Mouse (Mus musculus) lung, adult 18-20 months (tissue): ENCODE results near the gene H2-Aa.

Experiments
- DNase-seq, 2 experiments: peaks; one replicate each; pipeline ENCODE4 v3.0.0; 2022; ENCODE audit warnings: mixed read lengths in 2 of 2

H2-Aa gene

GRCm38 (mm10) chr17:34261502-34261901 is 26.1 kb downstream of the H2-Aa start:
- peak; percentile 77 to 86 for DNase-seq

- DNase-seq = no peak
These were observed 27.1 kb downstream of the H2-Aa start for GRCm38 (mm10) chr17:34260551-34260950.

GRCm38 (mm10) chr17:34257594-34258375 is 29.8 kb downstream of the H2-Aa start, which contains the start of gene H2-Ab1:
H2-Ab1 (plus strand) TSS chr17:34257689.
- DNase-seq = peak; percentile 85 to 90

GRCm38 (mm10) chr17:34256501-34256900 is 31.1 kb downstream of the H2-Aa start:
- no peak for DNase-seq

- no peak for DNase-seq
These were observed 36.0 kb downstream of the H2-Aa start for GRCm38 (mm10) chr17:34251666-34252065.

- peak; percentile 44 to 57 for DNase-seq
These were observed 37.7 kb downstream of the H2-Aa start for GRCm38 (mm10) chr17:34249878-34250277.

- DNase-seq = no peak
These were observed 38.3 kb downstream of the H2-Aa start for GRCm38 (mm10) chr17:34249361-34249760.

- no peak for DNase-seq
These were observed 38.9 kb downstream of the H2-Aa start for GRCm38 (mm10) chr17:34248764-34249163.

GRCm38 (mm10) chr17:34247047-34247446 is 40.6 kb downstream of the H2-Aa start:
- DNase-seq = no peak

- DNase-seq = no peak
These were observed 43.0 kb downstream of the H2-Aa start for GRCm38 (mm10) chr17:34244656-34245055.

- DNase-seq = no peak
These were observed 46.7 kb downstream of the H2-Aa start for GRCm38 (mm10) chr17:34240916-34241315.

- DNase-seq = no peak
These were observed 47.3 kb downstream of the H2-Aa start for GRCm38 (mm10) chr17:34240366-34240765.

- no peak for DNase-seq
These were observed 48.0 kb downstream of the H2-Aa start for GRCm38 (mm10) chr17:34239601-34240041.

- peak in 1 of 2 experiments; percentile 71 for DNase-seq
These were observed 48.9 kb downstream of the H2-Aa start, which contains the start of gene H2-Ob for GRCm38 (mm10) chr17:34238706-34239105. H2-Ob (plus strand) TSS chr17:34238903.

GRCm38 (mm10) chr17:34237741-34238140 is 49.9 kb downstream of the H2-Aa start:
- DNase-seq = no peak

GRCm38 (mm10) chr17:34236691-34237090 is 50.9 kb downstream of the H2-Aa start:
- peak; percentile 46 to 64 for DNase-seq

GRCm38 (mm10) chr17:34234926-34235325 is 52.7 kb downstream of the H2-Aa start:
- DNase-seq = peak; percentile 82 to 84
